Mouse (Mus musculus) retina, adult 2 months (tissue): ENCODE data around the gene Fndc1.

ENCODE experiments used
- DNase-seq: peaks from one replicate; pipeline ENCODE4 v3.0.0-alpha.2; 2012; ENCODE audit warnings: low read depth, low spot score

The Fndc1 gene

DNA sequence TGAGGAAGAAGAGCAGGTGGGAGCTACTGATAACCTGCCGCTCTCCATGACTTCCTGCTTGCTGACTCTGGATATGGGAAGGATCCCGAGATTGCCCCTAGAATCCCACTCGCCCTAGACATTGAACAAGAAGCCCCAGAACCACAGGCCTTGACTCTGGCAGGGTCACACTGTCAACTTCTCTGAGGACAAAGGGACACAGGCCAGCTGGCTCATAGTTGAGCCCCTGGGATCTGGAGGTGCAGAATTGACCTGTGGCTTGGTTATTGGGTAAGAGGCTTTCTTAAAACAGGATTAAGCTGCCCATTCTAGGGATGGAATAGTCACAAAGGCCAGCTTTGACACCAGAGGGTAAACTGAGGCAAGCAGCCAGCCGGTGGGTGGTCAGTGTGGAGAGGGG, 136.8 kb downstream of the Fndc1 start:
- no peak for DNase-seq
